Mouse (Mus musculus): ENCODE measurements around the gene Sema4g.
A peak's percentile ranks its signal among the peaks of the same experiment; 100 is the strongest.

Gene Sema4g

GRCm38 (mm10) chr19:44988831-44989566 lies at the start of gene Sema4g:
TSS of gene Sema4g (plus strand) at chr19:44989101.
- DNase-seq (ENCODE audit: low read depth, low spot score): peak; percentile 42

- no peak for DNase-seq (ENCODE audit: low read depth, low spot score)
These were observed 29.3 kb upstream of the Sema4g start for GRCm38 (mm10) chr19:44959633-44960032.

- DNase-seq (ENCODE audit: low read depth, low spot score): no peak
These were observed 22.9 kb upstream of the Sema4g start for GRCm38 (mm10) chr19:44965978-44966377.

DNA sequence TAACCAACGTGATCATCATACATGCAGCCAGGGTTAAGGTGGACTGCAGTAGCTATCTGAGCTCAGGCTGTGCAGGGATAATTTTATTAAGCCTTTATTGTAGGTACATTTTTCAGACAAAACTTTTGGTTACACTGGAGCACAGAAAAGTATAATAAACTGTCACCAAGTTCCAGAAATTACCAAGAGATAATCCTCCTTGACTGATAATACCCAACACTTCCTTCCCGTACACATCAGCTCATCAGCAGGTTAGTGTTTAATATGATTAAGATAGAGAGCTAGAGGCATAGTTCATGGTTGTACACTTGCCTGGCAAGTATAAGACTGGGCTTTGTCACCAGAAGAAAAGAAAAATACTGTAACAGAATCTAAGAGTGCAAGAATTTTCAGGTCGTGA lies 20.6 kb upstream of the Sema4g start:
- no peak for DNase-seq (ENCODE audit: low read depth, low spot score)

DNA sequence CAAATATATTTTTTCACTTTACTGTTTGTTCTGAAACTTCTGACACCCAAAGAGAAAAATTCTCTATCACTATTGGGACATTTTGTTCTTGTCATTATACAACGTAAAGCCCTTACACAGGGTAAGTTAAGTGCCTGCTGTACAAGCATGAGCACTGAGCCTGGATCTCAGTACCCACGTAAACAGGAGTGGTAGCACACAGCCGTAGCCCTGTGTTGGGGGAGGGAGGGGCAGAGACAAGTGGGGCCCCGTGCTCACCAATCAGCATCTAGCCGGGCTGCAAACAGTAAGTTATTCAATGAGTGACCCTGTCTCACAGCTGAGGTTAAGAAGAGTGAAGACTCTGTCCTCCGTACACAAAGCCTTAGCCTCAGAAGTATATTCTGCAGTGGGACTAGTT lies 12.3 kb upstream of the Sema4g start:
- no peak for DNase-seq (ENCODE audit: low read depth, low spot score)

DNA sequence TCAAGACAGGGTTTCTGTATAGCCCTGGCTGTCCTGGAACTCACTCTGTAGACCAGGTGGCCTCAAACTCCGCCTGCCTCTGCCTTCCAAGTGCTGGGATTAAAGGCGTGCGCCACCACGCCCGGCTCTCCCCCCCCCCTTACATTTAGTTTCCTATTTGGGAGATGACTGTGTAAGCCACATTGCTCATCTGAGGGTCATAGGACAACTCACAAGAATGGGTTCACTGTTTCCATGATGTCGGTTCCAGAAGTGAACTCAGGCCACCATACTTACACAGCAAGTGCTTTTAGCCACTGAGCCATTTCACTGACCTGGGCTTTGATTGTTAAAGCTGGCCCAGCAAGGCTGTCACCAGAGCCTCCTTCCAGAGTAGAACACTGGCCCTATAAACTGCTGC lies 11.8 kb upstream of the Sema4g start:
- DNase-seq (ENCODE audit: low read depth, low spot score): no peak

DNA sequence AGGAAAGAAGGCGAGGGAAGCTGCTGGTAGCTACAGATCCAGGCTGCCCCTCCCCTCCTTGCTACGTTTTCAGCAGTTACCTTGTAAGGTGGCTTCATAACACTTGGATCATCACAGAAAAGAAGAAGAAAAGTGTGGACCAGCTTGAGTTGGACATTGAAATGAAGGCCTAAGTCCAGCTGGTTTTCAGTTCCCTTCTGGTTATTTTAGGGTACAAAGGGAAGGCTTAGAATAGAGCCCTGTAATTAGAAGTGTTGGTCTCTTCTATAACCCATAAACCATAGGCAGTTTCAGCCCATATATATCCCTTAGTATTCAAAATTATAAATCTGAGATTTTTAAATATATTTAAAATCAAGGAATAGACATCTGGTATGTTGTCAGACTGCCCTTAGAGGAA lies 8.1 kb upstream of the Sema4g start:
- no peak for DNase-seq (ENCODE audit: low read depth, low spot score)

GRCm38 (mm10) chr19:44982477-44983115 lies 6.3 kb upstream of the Sema4g start:
- no peak for DNase-seq (ENCODE audit: low read depth, low spot score)

DNA sequence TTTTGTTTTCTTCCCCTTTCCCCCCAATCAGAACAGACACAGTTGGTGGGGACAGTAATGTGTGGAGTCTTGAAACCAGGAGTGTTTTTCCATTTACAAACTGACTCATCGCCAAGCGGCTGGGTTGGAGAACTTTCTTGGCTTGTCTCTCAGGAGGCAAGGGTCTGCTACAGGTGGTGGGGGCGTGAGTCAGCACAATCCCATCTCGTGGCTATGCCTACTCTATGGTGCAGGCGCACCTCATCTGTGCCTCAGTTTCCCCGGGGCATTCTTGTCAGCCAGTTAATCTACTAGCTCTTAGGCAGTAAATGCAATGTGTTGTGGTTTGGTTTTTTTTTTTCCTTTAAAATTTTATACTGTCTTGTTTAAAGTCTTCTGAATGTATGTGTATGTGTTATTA lies 5.5 kb upstream of the Sema4g start:
- no peak for DNase-seq (ENCODE audit: low read depth, low spot score)

- DNase-seq (ENCODE audit: low read depth, low spot score): no peak
These were observed 4.5 kb upstream of the Sema4g start for GRCm38 (mm10) chr19:44984420-44984819.

GRCm38 (mm10) chr19:44985159-44985988 lies 3.5 kb upstream of the Sema4g start:
- DNase-seq (ENCODE audit: low read depth, low spot score): no peak

DNA sequence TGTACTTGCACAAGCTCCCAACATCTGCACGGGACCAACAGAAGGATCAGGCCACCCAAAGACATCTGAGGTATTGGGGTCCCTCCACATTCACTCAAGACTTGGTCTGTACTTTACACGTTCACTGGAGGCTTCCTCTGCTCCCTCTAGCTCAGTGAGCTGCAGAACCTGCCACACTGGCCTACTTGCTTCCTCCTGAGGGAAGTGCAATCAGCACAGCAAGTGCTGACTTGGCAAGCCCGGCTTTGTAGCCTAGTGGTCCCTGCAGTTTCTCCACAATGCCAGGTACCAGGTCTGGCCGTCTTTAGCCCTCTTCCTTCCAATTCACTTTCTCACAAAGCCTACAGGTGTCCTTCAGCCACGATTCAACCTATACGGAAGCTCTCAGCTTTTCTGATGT lies 1.9 kb upstream of the Sema4g start:
- no peak for DNase-seq (ENCODE audit: low read depth, low spot score)

DNA sequence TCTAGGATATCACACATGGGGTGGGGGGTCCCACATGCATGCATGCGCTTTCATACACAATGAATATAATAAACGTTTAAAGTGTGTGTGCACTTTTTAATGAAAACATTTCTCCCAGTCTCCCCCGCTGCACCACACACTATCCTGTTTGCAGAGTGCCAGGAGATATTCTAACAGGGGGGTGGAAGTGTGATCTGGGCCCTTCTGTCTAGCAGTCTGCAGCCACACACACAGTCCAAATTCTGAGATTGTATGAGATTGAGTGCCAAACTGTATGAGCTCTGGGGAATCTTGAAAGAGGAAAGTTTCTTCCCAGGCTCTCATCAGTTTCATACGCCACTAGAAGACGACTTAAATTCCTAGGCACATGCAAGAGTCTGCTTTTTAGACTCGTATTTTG lies 1.1 kb upstream of the Sema4g start:
- DNase-seq (ENCODE audit: low read depth, low spot score): no peak

- DNase-seq (ENCODE audit: low read depth, low spot score): no peak
These were observed 580 bp upstream of the Sema4g start for GRCm38 (mm10) chr19:44988321-44988720.

DNA sequence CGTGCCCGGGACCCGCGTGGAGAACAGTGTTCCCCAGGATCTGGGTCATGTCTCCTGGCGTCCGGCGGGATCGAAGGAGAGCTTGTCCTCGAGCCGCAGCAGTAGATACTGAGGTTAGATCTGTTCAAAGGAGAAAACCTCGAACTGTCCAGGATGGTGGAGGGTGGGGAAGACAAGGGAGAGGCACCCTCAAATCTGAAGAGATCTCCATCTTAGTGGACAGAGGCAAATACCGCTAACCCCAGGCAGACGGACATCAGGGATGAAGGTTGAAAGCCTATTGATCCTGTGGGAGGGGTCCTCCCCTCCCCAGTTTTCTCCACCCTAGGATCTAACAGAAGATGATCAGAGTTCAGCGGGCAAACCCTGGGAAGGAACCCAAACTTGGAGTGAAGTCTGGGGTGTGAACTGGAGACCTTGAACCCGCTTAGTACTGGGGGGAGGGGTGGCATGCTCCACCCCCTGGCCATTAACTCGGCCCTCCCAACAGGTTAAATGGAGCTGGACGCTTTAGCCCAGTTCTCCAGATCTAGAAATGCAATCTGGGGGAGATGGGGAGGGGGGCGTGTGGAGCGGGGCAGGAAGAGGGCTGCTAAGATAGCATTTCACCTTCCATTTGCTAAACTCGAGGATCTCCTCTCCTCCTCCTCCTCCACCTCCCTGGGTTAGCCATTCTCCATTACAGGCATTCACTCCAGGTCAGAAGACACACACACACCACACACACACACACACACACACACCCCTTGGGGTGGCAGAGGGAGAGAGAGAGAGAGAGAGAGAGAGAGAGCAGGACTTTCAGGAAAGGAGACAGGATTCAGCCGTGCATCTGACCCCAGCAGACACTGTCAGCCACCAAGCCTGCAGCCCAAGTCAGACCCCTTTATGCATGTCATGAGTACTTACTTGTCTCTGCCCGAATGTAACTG lies 930 bp downstream of the Sema4g start:
- no peak for DNase-seq (ENCODE audit: low read depth, low spot score)

- DNase-seq (ENCODE audit: low read depth, low spot score): no peak
These were observed 2.1 kb downstream of the Sema4g start for GRCm38 (mm10) chr19:44991031-44991430.

GRCm38 (mm10) chr19:44992246-44992645 lies 3.3 kb downstream of the Sema4g start:
- no peak for DNase-seq (ENCODE audit: low read depth, low spot score)

- DNase-seq (ENCODE audit: low read depth, low spot score): no peak
These were observed 3.8 kb downstream of the Sema4g start for GRCm38 (mm10) chr19:44992712-44993111.

DNA sequence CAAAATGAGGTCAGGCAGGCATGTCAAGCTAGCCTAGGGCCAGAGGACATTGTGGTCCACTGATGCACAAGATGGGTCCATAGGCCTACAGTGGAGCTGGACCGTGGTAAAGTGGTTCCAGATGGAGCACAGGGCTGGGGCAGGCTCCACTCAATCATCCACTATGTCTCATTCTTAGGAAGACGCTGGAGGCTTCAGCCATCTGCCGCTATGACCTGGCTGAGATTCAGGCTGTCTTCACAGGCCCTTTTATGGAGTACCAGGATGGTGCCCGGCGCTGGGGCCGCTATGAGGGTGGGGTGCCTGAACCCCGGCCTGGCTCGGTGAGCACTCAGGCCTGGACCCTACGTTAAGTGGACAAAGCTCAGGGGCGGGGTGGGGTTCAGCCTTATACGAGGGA lies 8.9 kb downstream of the Sema4g start:
- DNase-seq (ENCODE audit: low read depth, low spot score): no peak

DNA sequence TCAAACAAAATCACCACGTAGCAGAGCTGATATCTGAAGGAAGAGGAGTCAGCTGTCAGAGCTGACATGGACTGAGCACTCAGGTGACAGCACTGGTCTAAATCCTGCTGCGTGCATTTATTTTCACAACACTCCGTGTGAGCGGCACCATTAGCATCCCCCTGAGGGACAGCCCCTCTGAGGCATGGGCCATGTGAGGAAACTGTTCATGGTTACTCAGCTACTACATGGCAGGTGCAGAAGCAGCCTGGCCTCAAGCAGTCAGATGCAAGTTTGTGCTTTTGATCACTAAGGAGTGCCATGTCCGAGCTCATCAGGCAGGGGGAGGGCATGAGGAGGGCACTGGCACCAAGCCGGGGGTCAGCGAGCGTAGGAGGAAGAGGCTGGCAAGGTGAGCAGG lies 10.7 kb downstream of the Sema4g start:
- no peak for DNase-seq (ENCODE audit: low read depth, low spot score)

DNA sequence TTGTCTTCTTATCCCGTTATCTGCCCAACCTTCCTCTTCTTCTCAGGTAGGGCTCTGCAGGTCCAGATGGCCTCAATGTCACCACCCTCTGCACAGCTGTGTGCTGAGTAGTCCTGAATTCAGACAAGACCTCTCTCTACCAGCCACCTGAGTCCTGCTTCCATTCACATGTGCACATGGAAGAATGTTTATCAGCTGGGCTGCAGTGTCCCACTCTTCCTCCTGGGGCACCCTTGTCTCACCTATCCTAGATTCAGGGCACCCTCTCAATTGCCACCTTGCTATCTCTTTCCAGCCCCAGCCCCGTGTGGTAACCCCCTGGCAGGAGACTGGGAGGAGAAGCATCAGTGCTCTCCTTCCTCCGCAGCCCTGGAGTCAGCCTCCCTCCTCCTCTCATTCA lies 13.4 kb downstream of the Sema4g start:
- DNase-seq (ENCODE audit: low read depth, low spot score): no peak
